Comparison of ENCODE assay signal across 8 mouse cellular contexts in the genomic region with DNA sequence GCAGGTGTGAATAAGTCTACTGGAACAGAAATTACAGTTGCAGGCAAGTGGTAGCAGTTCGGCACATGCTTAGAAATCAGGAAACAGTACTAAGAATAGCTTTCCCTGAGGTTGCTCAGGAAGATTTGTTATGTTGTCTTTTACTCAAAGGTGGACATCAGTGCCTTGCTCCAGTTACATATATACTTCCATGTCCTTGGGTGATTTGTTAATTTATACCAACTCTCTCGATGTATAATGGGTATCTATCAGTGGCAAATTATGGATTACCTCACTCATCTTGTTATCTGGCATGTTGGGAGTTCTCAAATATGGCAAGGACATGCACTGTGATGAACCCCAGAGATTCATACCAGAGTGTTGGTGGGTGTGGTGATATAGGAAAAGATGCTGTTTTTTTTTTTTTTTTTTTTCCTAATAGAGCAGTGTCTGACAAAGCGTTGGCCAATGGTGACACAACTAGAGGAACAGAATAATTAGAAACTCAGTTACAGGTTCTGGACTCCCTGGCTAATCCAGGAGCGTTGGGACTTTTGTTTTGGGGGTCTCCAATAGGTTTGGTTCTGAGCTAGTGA. TPM values are rescaled to one million over a fixed set of nuclear protein-coding genes. Genes with fewer than 3 reads are reported as not detected.
DNase-seq lines count a peak whose midpoint lies in the region; ATAC-seq and TF ChIP-seq lines count a peak whose summit lies in the region.

No protein-coding gene starts in this region.

- peak overlapping the region; percentile 78 to 95; a peak in 3 of 4 replicates for H3K27ac ChIP-seq in heart, embryonic 14.5 days (replicated peaks in 1 of 2; ENCODE audit: control insufficient read depth in 1 of 2, insufficient read depth in 1 of 2, low read depth in 2 of 2, low read length in 2 of 2)
- no peak overlapping the region for H3K27ac ChIP-seq in ES-Bruce4 (ENCODE audit: insufficient read depth, low read length)
- H3K27ac ChIP-seq in forebrain, postnatal 0 days (ENCODE audit: low read depth, low read length): peak overlapping the region; percentile 15; the same call in 1 of the 2 replicates
- H3K27ac ChIP-seq in liver, postnatal 0 days (ENCODE audit: low read depth): peak overlapping the region; percentile 42; the same call in 1 of the 2 replicates

- no peak for DNase-seq in heart, adult 8-10 months (ENCODE audit: low spot score)
- DNase-seq in forebrain, postnatal 0 days: no peak
- no peak for DNase-seq in liver, postnatal 0 days
- no peak for DNase-seq in urinary bladder, postnatal 25 days (ENCODE audit: low spot score)
- no peak for DNase-seq in MN1 (ENCODE audit: low spot score)

- H3K36me3 ChIP-seq in heart, embryonic 14.5 days (ENCODE audit: control insufficient read depth, insufficient read depth, low read length): no peaks in the 10 kb centered on the region
- no peaks in the 10 kb centered on the region for H3K36me3 ChIP-seq in ES-Bruce4 (ENCODE audit: control insufficient read depth, insufficient read depth, low read length, poor library complexity, severe bottlenecking)
- H3K36me3 ChIP-seq in forebrain, postnatal 0 days (ENCODE audit: insufficient read depth): no peaks in the 10 kb centered on the region
- no peaks in the 10 kb centered on the region for H3K36me3 ChIP-seq in liver, postnatal 0 days (replicated peaks; ENCODE audit: insufficient read depth, low read length)

- TF ChIP-seq CTCF in ES-Bruce4 (IDR thresholded peaks at IDR 0.05; ENCODE audit: low read depth, low read length): no peak
- no peak for TF ChIP-seq CTCF in forebrain, postnatal 0 days (IDR thresholded peaks at IDR 0.05; ENCODE audit: low read depth)
- no peak for TF ChIP-seq CTCF in liver, postnatal 0 days (IDR thresholded peaks at IDR 0.05; ENCODE audit: low read depth)

- peaks cover 3 to 10% of the 10 kb centered on the region in 2 experiments for H3K4me1 ChIP-seq in heart, embryonic 14.5 days (ENCODE audit: control insufficient read depth in 2 of 2, insufficient read depth in 2 of 2, low read length in 2 of 2)
- H3K4me1 ChIP-seq in ES-Bruce4 (ENCODE audit: control insufficient read depth, insufficient read depth, low read length): no peaks in the 10 kb centered on the region
- 0 out of 2 replicates have a peak, but pooled peaks cover 3% of the 10 kb centered on the region for H3K4me1 ChIP-seq in forebrain, postnatal 0 days (ENCODE audit: insufficient read depth)
- H3K4me1 ChIP-seq in liver, postnatal 0 days (ENCODE audit: insufficient read depth): peaks cover 5% of the 10 kb centered on the region; the same call in 1 of the 2 replicates

- TF ChIP-seq EP300 in ES-Bruce4 (IDR thresholded peaks at IDR 0.05; ENCODE audit: insufficient read depth, low read depth, low read length): no peak
- TF ChIP-seq EP300 in liver, postnatal 0 days (IDR thresholded peaks at IDR 0.05; ENCODE audit: low read depth): no peak

- no peak for ATAC-seq in heart, embryonic 14.5 days (ENCODE audit: insufficient number of reproducible peaks, insufficient read depth, low FRiP score, low read depth)
- no peak for ATAC-seq in forebrain, postnatal 0 days
- ATAC-seq in liver, postnatal 0 days: no peak
- ATAC-seq in activated CD4-positive, CD25-positive, alpha-beta regulatory T cell, adult 4 months: no peak

- H3K4me3 ChIP-seq in heart, embryonic 14.5 days (ENCODE audit: control insufficient read depth in 1 of 2, insufficient read depth in 1 of 2, low read depth in 1 of 2, low read length in 2 of 2): peak overlapping the region; percentile 66 to 69
- H3K4me3 ChIP-seq in ES-Bruce4 (ENCODE audit: low read depth, low read length): peak overlapping the region; percentile 58
- H3K4me3 ChIP-seq in forebrain, postnatal 0 days (ENCODE audit: low read depth, low read length): peak overlapping the region; percentile 72
- H3K4me3 ChIP-seq in liver, postnatal 0 days (ENCODE audit: low read depth, low read length): peak overlapping the region; percentile 56

- 45% methylated on average over 4 of the region's 4 CpGs for WGBS in heart, embryonic 14.5 days
- 53% methylated on average over 4 of the region's 4 CpGs for WGBS in forebrain, postnatal 0 days
- WGBS in liver, postnatal 0 days (ENCODE audit: insufficient replicate concordance): 43% methylated on average over 4 of the region's 4 CpGs

- no peaks in the 10 kb centered on the region for H3K9me3 ChIP-seq in heart, embryonic 14.5 days (ENCODE audit: control insufficient read depth, low read length)
- no peaks in the 10 kb centered on the region for H3K9me3 ChIP-seq in ES-Bruce4 (replicated peaks; ENCODE audit: control insufficient read depth, insufficient read depth, low read length, poor library complexity, severe bottlenecking)
- no peaks in the 10 kb centered on the region for H3K9me3 ChIP-seq in forebrain, postnatal 0 days (ENCODE audit: low read length)
- no peaks in the 10 kb centered on the region for H3K9me3 ChIP-seq in liver, postnatal 0 days (ENCODE audit: low read length)

- H3K9ac ChIP-seq in heart, embryonic 14.5 days (ENCODE audit: low read length): peak overlapping the region; percentile 77
- H3K9ac ChIP-seq in ES-Bruce4 (ENCODE audit: low read depth, poor library complexity, severe bottlenecking): peak overlapping the region; percentile 5; the same call in 1 of the 2 replicates
- 0 out of 2 replicates have a peak overlapping the region, but pooled peaks have one; percentile 55 for H3K9ac ChIP-seq in forebrain, postnatal 0 days
- peak overlapping the region; percentile 67 for H3K9ac ChIP-seq in liver, postnatal 0 days (replicated peaks)

- H3K27me3 ChIP-seq in heart, embryonic 14.5 days (ENCODE audit: control insufficient read depth, insufficient read depth, low read length): no peaks in the 10 kb centered on the region
- H3K27me3 ChIP-seq in ES-Bruce4 (ENCODE audit: control insufficient read depth, insufficient read depth, low read length, poor library complexity, severe bottlenecking): peaks cover 7% of the 10 kb centered on the region
- peaks cover 61% of the 10 kb centered on the region for H3K27me3 ChIP-seq in forebrain, postnatal 0 days (ENCODE audit: insufficient read depth, low read length)
- peaks cover 9% of the 10 kb centered on the region; the same call in 1 of the 2 replicates for H3K27me3 ChIP-seq in liver, postnatal 0 days (ENCODE audit: insufficient read depth, low read length)

- TF ChIP-seq POLR2A in ES-Bruce4 (IDR thresholded peaks at IDR 0.05; ENCODE audit: insufficient read depth, low read length): no peak

- H3K4me2 ChIP-seq in heart, embryonic 14.5 days (ENCODE audit: low read length): peak overlapping the region; percentile 89
- H3K4me2 ChIP-seq in forebrain, postnatal 0 days (ENCODE audit: low read depth): peak overlapping the region; percentile 94
- peak overlapping the region; percentile 90 for H3K4me2 ChIP-seq in liver, postnatal 0 days (ENCODE audit: low read depth, low read length)

RNA-seq across cellular contexts. Expression of a gene that starts 59.0 kb away (rescaled TPM):
- 44.1 and 47.0 TPM in 2 replicates for polyA plus RNA-seq in heart, embryonic 14.5 days (2014; fragmentation: Nextera tagmentation; extraction: Ambion mirVana)
- 10 to 100 TPM; 38.1 to 53.7 (median 46.6) TPM for total RNA-seq in heart, adult 8-10 months (2022)
- 12.9 and 13.2 TPM in 2 replicates for polyA plus RNA-seq in ES-Bruce4 (2011; ENCODE audit: insufficient read depth, insufficient read length, low read depth, missing spikeins)
- 17.2 and 21.2 TPM in 2 replicates for total RNA-seq in forebrain, postnatal 0 days (2014; rRNA removed)
- 9.6 and 12.3 TPM in 2 replicates for polyA plus RNA-seq in forebrain, postnatal 0 days (2015; fragmentation: Nextera tagmentation; extraction: Ambion mirVana)
- 14.6 and 18.1 TPM in 2 replicates for polyA plus RNA-seq in liver, postnatal 0 days (2015; fragmentation: Nextera tagmentation; extraction: Ambion mirVana)
- 100 to 1,000 TPM; 724 to 833 TPM for polyA plus RNA-seq in activated CD4-positive, CD25-positive, alpha-beta regulatory T cell, adult 4 months (2017; shearing (Covaris generic))

Comparison
In these comparisons a context has a peak if more than half of its experiments do, and no peak if none do; other contexts are left out.
1. H3K9ac ChIP-seq: peak in every context shown above with its lines; median percentile 77 in heart, embryonic 14.5 days; 67 in liver, postnatal 0 days; 55 in forebrain, postnatal 0 days; 5 in ES-Bruce4.
2. RNA of a gene that starts 59.0 kb away (polyA plus RNA-seq): 724 to 833 TPM in activated CD4-positive, CD25-positive, alpha-beta regulatory T cell, adult 4 months; 44.1 to 47.0 TPM in heart, embryonic 14.5 days, 14.6 to 18.1 TPM in liver, postnatal 0 days, 12.9 to 13.2 TPM in ES-Bruce4 and 9.6 to 12.3 TPM in forebrain, postnatal 0 days; every median in the first group is over 10 times any median in the second.
3. Peak in every context shown above with its lines, with median percentiles within 50 percentile points of each other: H3K4me2 ChIP-seq and H3K4me3 ChIP-seq.